ENCODE assay signal across 11 mouse cellular contexts in genomic region chr13:55370234-55370633, GRCm38 (mm10). TPM values are rescaled to one million over a fixed set of nuclear protein-coding genes. Genes with fewer than 3 reads are reported as not detected.
DNase-seq lines count a peak whose midpoint lies in the region; ATAC-seq and TF ChIP-seq lines count a peak whose summit lies in the region.
"Had no signal": no experiment of that assay in that cellular context is flagged by ENCODE, and none has a peak within 500 bp of the region (broad histone marks: within the 10 kb centered on the region; RNA-seq: fewer than 3 reads in every experiment).

No protein-coding gene starts in this region.

- H3K4me3 ChIP-seq in left cerebral cortex, adult 2 months = peak overlapping the region; percentile 50
- no peak overlapping the region for H3K4me3 ChIP-seq in embryonic facial prominence, embryonic 13.5 days
- H3K4me3 ChIP-seq in kidney, adult 2 months (ENCODE audit: insufficient read depth, low read depth, low read length) = peak overlapping the region; percentile 19; the same call in 1 of the 2 replicates
- H3K4me3 ChIP-seq: neural tube, embryonic 15.5 days had no signal

- no peak for TF ChIP-seq CTCF in left cerebral cortex, adult 2 months (IDR thresholded peaks at IDR 0.05)
- no peak for TF ChIP-seq CTCF in kidney, adult 2 months (conservative IDR thresholded peaks at IDR 0.05; ENCODE audit: insufficient read depth, insufficient read length, low read depth, low read length)

- H3K27me3 ChIP-seq in embryonic facial prominence, embryonic 13.5 days = peaks cover 20% of the 10 kb centered on the region
- H3K27me3 ChIP-seq in kidney, adult 2 months (replicated peaks; ENCODE audit: control insufficient read depth, insufficient read depth, low read length) = no peaks in the 10 kb centered on the region

- intact Hi-C loops in left cerebral cortex, adult 2 months (cut with DNase I) = no loop called here

- H3K9me3 ChIP-seq in embryonic facial prominence, embryonic 13.5 days = no peaks in the 10 kb centered on the region
- H3K9me3 ChIP-seq: neural tube, embryonic 15.5 days had no signal

- DNase-seq in left cerebral cortex, adult 2 months (ENCODE audit: extremely low spot score in 1 of 2, low spot score in 2 of 2) = no peak
- no peak for DNase-seq in left cerebral cortex, adult 8-10 months (ENCODE audit: low spot score in 2 of 2)
- peak; percentile 88 for DNase-seq in kidney, adult 2 months
- DNase-seq in lung, postnatal 10 days = peak; percentile 41
- DNase-seq in layer of hippocampus, adult 8-10 months (ENCODE audit: low spot score in 2 of 2) = no peak
- DNase-seq in ovary, postnatal 10 days (ENCODE audit: low spot score) = no peak

- no peak for TF ChIP-seq POLR2A in kidney, adult 2 months (IDR thresholded peaks at IDR 0.05; ENCODE audit: low read depth, low read length)

- 73% methylated on average over 3 of the region's 3 CpGs for WGBS in embryonic facial prominence, embryonic 13.5 days
- 32% methylated on average over 3 of the region's 3 CpGs for WGBS in kidney, adult 2 months

- peak overlapping the region; percentile 43 for H3K4me2 ChIP-seq in embryonic facial prominence, embryonic 13.5 days
- H3K4me2 ChIP-seq: neural tube, embryonic 15.5 days had no signal

- peak overlapping the region; percentile 48 for H3K27ac ChIP-seq in left cerebral cortex, adult 2 months
- no peak overlapping the region for H3K27ac ChIP-seq in embryonic facial prominence, embryonic 13.5 days
- H3K27ac ChIP-seq in kidney, adult 2 months (ENCODE audit: insufficient read depth, low read depth, low read length) = 0 out of 2 replicates have a peak overlapping the region, but pooled peaks have one; percentile 30
- H3K27ac ChIP-seq: neural tube, embryonic 15.5 days had no signal

- peaks cover 4% of the 10 kb centered on the region; the same call in 1 of the 2 replicates for H3K4me1 ChIP-seq in embryonic facial prominence, embryonic 13.5 days
- H3K4me1 ChIP-seq in kidney, adult 2 months (ENCODE audit: control insufficient read depth, insufficient read depth, low read length) = no peaks in the 10 kb centered on the region
- H3K4me1 ChIP-seq: neural tube, embryonic 15.5 days had no signal

- ATAC-seq in embryonic facial prominence, embryonic 13.5 days (ENCODE audit: insufficient number of reproducible peaks, insufficient read depth, low FRiP score, low TSS enrichment, low read depth) = no peak
- ATAC-seq in cerebellum, adult (ENCODE audit: insufficient number of reproducible peaks, low FRiP score, low TSS enrichment) = no peak

- H3K36me3 ChIP-seq in embryonic facial prominence, embryonic 13.5 days = no peaks in the 10 kb centered on the region
- H3K36me3 ChIP-seq in kidney, adult 2 months (ENCODE audit: control insufficient read depth, insufficient read depth, low read length) = no peaks in the 10 kb centered on the region
- H3K36me3 ChIP-seq: neural tube, embryonic 15.5 days had no signal

- H3K9ac ChIP-seq in embryonic facial prominence, embryonic 13.5 days = no peak overlapping the region; the same call in 1 of the 2 replicates
- H3K9ac ChIP-seq: neural tube, embryonic 15.5 days had no signal

RNA-seq across cellular contexts. Expression of gene Rgs14, which starts 0.7 kb away (rescaled TPM):
- 10 to 100 TPM; 52.4 to 58.2 TPM for total RNA-seq in left cerebral cortex, adult 2 months (2021)
- 10 to 100 TPM; 54.2 to 59.0 (median 55.0) TPM for total RNA-seq in left cerebral cortex, adult 8-10 months (2022)
- 1.4 TPM in 2 replicates for polyA plus RNA-seq in embryonic facial prominence, embryonic 13.5 days (2015; fragmentation: Nextera tagmentation; extraction: Ambion mirVana)
- 3.3 and 4.2 TPM in 2 replicates for polyA plus RNA-seq in kidney, adult 2 months (2012; rRNA removed)
- total RNA-seq in layer of hippocampus, adult 8-10 months (2022) = 10 to 100 TPM; 86.8 to 97.9 (median 95.0) TPM

RNA-seq across cellular contexts. Expression of gene Lman2, which starts 7.7 kb away (rescaled TPM):
- total RNA-seq in left cerebral cortex, adult 2 months (2021) = 10 to 100 TPM; 57.8 to 60.4 TPM
- 10 to 100 TPM; 47.2 to 56.7 (median 49.1) TPM for total RNA-seq in left cerebral cortex, adult 8-10 months (2022)
- polyA plus RNA-seq in embryonic facial prominence, embryonic 13.5 days (2015; fragmentation: Nextera tagmentation; extraction: Ambion mirVana) = 89.3 and 93.1 TPM in 2 replicates
- polyA plus RNA-seq in kidney, adult 2 months (2012; rRNA removed) = 114 and 126 TPM in 2 replicates
- 10 to 100 TPM; 56.6 to 72.8 (median 65.0) TPM for total RNA-seq in layer of hippocampus, adult 8-10 months (2022)

RNA-seq across cellular contexts. Expression of gene Slc34a1, which starts 27.8 kb away (rescaled TPM):
- under 1 TPM; 0.25 to 0.49 TPM for total RNA-seq in left cerebral cortex, adult 2 months (2021)
- under 1 TPM in 2 of 4 experiments, not detected in 2; 0.16 to 0.17 TPM for total RNA-seq in left cerebral cortex, adult 8-10 months (2022)
- polyA plus RNA-seq in embryonic facial prominence, embryonic 13.5 days (2015; fragmentation: Nextera tagmentation; extraction: Ambion mirVana) = not detected in 2 replicates
- 9,073 and 10,701 TPM in 2 replicates for polyA plus RNA-seq in kidney, adult 2 months (2012; rRNA removed)
- not detected for total RNA-seq in layer of hippocampus, adult 8-10 months (2022)
- polyA plus RNA-seq: hindbrain, embryonic 11.5 days; limb, embryonic 14.5 days; neural tube, embryonic 15.5 days had no signal

RNA-seq across cellular contexts. Expression of gene Mxd3, which starts 40.6 kb away (rescaled TPM):
- total RNA-seq in left cerebral cortex, adult 2 months (2021) = 1 to 10 TPM in 1 of 2 experiments, under 1 TPM in 1; 0.86 to 1.7 TPM
- 1 to 10 TPM in 2 of 4 experiments, under 1 TPM in 2; 0.65 to 1.6 (median 0.97) TPM for total RNA-seq in left cerebral cortex, adult 8-10 months (2022)
- polyA plus RNA-seq in embryonic facial prominence, embryonic 13.5 days (2015; fragmentation: Nextera tagmentation; extraction: Ambion mirVana) = 41.4 and 51.0 TPM in 2 replicates
- 1.2 and 1.3 TPM in 2 replicates for polyA plus RNA-seq in kidney, adult 2 months (2012; rRNA removed)
- total RNA-seq in layer of hippocampus, adult 8-10 months (2022) = 1 to 10 TPM in 2 of 4 experiments, under 1 TPM in 2; 0.82 to 1.5 (median 1.0) TPM

RNA-seq across cellular contexts. Expression of gene Pfn3, which starts 44.8 kb away (rescaled TPM):
- not detected for total RNA-seq in left cerebral cortex, adult 2 months (2021)
- total RNA-seq in left cerebral cortex, adult 8-10 months (2022) = not detected
- not detected in 2 replicates for polyA plus RNA-seq in embryonic facial prominence, embryonic 13.5 days (2015; fragmentation: Nextera tagmentation; extraction: Ambion mirVana)
- polyA plus RNA-seq in kidney, adult 2 months (2012; rRNA removed) = not detected in 2 replicates
- total RNA-seq in layer of hippocampus, adult 8-10 months (2022) = not detected
- polyA plus RNA-seq: hindbrain, embryonic 11.5 days had no signal

Comparison
In these comparisons a context has a peak if more than half of its experiments do, and no peak if none do; other contexts are left out.
1. DNase-seq: peak in kidney, adult 2 months (single experiment) and lung, postnatal 10 days (single experiment); none in left cerebral cortex, adult 2 months (0 of 2), left cerebral cortex, adult 8-10 months (0 of 2), layer of hippocampus, adult 8-10 months (0 of 2) and ovary, postnatal 10 days (single experiment).